Mouse (Mus musculus): ENCODE measurements around the gene Gm20388. TPM values are rescaled to one million over a fixed set of nuclear protein-coding genes. Genes with fewer than 3 reads are reported as not detected.
A peak's percentile ranks its signal among the peaks of the same experiment; 100 is the strongest.
"Not testable (repeated sequence)": the region's sequence is repeated elsewhere in the genome, so short reads cannot be mapped to it uniquely, and the experiment has no call there.

The Gm20388 gene
- total RNA-seq, 2 experiments from 2014 or later = 12.7 TPM; not detected in 1

DNA sequence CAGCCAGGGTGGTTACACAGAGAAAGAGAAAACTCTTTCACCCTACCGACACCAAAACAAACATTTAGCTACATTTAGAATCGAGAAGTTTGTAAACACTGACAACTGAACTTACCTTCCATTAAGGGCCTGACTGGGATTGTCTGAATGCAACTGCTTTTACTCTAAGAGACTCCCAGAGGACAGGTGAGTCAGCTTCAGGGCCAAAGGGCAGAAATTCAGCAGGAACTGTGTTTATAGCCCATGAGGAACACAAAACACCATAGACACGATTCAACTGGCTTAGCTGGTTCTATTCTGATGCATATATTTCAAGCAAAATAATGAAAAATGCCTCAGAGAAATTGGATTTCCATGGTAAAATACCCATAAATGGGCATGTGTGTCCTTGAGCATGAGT, 4104.1 kb downstream of the Gm20388 start:
- DNase-seq = no peak

DNA sequence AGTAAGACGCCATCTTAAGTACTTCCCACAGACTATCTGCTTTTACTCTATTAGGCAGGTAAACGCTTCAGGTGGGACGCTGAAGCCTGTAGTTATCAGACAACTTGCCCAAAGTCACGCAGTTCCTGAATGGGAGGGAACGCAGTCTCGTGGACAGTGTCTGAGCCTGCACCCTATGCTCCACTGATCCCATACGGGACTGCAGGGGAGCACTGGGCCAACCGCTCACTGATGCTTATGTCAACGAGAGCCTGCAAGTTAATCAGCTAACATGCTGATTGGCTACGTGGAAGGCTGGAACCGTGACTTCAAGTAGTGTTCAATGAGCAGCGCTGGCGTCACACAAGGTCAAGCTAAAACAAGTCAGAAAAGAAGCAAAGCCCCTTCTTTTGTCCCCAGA, 4109.1 kb downstream of the Gm20388 start:
- DNase-seq = no peak

DNA sequence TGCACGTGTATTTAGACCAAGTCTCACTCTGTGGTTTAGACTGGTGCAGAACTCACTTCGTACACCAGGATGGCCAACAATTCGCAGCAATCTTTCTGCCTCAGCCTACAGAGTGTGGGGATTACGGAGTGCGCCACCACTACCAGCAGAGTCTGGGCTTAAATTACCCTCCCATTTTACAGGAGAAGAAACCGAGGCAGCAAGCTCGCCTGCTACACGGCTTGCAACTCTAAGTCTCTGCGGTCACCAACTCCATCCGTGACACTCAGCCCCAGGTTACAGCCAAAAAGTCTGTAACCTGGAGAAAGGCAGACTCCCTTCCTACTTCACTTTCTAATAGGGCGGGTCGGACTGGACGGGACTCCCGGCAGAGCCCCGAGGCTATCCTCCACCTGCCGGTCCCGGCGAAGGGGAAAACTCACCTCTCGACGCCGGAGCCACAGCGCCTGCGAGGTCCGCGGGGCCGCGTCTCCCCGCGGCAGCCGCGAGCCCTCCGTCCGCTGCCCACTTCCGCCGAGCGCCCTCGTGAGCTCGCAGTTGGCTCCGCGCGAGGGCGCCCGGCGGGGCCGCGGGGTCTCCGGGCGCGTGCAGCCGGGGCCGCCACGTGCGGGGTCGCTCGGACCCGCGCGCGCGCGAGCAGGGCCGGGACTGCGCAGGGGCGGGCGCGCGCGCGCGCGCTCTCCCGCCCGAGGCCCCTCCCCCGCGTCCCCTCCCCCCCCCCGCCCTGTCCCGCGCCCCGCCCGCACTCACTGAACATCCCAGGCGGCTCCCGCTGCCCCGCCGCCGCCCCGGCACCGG, 4110.0 kb downstream of the Gm20388 start:
- DNase-seq = peak in 1 of 2 experiments; percentile 33

- peak; percentile 93 for DNase-seq
Observed at GRCm38 (mm10) chr8:124021237-124022227, 4110.9 kb downstream of the Gm20388 start, which contains the start of the genes Taf5l and Urb2. Taf5l (minus strand) TSS chr8:124021397. Urb2 (plus strand) TSS chr8:124021508.

GRCm38 (mm10) chr8:124026265-124026664, 4115.6 kb downstream of the Gm20388 start:
- DNase-seq = not testable (repeated sequence)

GRCm38 (mm10) chr8:124027831-124028230, 4117.2 kb downstream of the Gm20388 start:
- DNase-seq = no peak

DNA sequence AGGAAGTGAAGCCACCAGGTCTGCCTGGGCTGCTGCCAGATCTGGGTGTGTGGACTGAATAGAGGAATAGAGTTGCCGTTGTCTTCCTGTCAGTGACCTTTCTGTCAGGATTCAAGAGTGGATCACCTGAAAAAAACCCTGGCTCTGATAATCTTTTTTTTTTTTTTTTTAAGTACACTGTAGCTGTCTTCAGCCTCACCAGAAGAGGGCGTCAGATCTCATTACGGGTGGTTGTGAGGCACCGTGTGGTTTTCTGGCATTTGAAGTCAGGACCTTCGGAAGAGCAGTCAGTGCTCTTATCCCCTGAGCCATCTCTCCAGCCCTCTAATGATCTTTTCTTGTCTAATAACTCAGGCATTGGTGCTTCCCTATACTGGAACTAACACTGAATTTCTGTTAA, 4122.8 kb downstream of the Gm20388 start:
- DNase-seq = no peak

DNA sequence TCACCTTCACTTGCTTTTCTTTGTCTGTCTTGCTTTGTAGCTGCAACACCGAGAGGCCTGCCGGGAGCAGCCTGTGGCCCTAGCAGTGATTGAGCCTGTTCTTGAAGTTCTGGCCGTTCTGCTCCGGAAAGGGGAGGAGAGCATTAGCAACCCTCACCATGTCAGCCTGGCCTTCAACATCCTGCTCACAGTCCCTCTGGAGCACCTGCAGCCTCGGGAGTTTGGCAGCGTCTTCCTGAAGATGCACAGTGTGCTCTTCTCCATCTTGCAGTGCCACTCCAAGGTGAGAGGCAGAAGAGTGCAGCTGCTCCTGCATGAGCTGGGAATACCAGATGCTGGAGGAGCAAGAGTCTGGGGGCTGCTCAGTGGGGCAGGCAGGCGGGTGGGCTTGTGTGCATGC, 4127.5 kb downstream of the Gm20388 start:
- no peak for DNase-seq

DNA sequence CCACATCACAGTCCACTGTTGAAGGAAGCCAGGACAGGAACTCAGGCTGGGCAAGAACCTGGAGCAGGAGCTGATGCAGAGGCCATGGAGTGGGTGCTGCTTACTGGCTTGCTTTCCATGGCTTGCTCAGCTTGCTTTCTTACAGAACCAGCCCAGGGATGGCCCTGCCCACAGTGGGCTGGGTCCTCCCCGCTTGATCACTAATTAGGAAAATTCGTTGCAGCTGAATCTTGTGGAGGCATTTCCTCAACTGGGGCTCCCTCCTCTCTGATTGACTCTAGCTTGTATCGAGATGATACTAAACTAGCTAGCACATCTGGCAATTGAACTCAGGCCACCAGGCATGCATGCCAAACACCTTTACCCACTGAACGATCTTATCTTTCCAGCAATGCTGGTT, 4128.7 kb downstream of the Gm20388 start:
- DNase-seq = no peak

DNA sequence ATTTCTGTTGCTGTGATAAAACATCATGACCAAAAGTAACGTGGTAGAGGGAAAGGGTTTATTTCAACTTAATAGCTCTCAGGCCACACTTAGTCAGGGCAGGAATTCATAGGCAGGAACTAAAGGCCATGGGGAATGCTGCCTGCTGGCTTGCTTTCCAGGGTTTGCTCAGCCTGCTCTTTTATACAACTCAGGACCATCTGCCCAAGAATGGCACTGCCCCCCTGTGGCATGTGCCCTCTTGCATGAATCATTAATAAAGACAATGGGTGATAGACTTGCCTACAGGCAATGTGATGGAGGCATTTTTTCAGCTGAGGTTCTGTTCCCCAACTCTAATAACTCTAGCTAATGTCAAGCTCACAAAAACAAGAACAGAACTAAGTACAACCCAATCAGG, 4131.6 kb downstream of the Gm20388 start:
- no peak for DNase-seq

DNA sequence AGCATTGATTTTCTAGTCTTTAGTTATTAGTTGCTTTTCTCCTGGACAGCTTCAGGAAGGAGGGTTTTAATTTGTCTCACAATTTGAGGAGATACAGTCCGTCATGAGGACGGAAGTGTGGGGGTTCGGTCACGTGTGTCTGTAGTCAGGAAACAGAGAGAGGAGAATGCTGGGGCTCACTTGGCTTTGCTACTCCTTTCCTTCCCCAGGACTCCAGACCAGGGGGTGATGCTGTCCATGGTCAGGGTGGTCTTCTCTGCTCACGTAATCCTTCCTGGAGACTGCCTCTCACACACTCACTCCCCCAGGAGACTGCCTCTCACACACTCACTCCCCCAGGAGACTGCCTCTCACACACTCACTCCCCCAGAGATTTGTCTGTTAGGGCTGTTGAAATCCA, 4133.8 kb downstream of the Gm20388 start:
- DNase-seq = no peak

DNA sequence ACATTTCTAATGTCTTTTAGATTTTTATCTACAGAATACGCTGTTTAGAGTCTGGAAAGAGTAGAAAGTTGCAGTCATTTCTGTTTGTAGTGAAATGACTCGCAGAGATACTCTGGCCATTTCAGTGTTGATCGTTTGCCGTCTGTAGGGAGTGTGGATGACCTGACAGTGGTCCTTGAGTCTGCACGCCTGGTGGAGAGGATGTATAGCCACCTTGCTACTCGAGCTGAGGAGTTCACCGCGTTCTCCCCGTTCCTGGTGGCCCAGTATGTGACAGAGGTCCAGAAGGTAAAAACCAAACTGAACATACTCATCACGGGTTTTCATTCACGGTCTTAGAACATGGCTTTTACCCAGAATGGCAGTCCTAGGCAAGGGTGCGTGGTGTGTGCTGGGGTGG, 4134.3 kb downstream of the Gm20388 start:
- DNase-seq = no peak

- no peak for DNase-seq
Observed at GRCm38 (mm10) chr8:124045856-124046255, 4135.2 kb downstream of the Gm20388 start.

DNA sequence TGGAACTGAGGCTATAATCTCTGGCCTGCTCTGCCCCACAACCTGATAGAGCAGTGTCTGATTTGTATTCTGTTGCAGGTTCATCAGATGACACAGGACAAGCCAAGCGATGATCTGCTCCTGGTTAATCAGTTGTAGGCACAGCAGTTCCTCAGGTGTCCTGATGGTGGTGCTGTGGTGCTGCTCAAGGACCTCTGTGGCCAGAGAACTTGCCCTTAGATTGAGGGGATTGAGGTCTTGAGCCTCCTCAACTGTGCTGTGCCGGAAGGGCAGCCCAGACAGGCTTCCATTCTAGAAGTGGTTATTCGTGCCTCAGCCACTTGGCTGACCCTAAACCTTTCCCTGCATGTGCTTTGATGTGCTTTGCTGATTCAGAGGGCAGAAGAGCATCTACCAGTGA, 4141.5 kb downstream of the Gm20388 start:
- DNase-seq = peak; percentile 67 to 69

DNA sequence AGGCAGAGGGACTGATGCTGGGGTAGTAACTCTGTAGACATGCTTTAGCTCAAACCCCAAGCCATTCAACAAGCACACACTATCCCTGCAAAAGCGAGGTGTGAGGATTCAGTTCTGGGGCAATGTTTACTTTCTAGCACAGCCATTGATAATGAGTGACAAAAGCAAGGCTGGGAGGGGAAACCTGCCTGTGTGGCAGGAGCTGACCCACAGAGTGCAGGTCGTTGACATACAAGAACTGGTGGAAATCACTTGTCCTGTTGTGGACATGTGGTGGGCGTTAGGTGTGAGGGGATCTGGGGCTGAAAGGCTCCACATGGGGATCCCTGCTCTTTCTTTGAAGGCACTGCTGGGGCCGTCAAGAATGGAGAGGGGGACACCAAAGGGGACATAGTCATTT, 4141.9 kb downstream of the Gm20388 start:
- DNase-seq = no peak

DNA sequence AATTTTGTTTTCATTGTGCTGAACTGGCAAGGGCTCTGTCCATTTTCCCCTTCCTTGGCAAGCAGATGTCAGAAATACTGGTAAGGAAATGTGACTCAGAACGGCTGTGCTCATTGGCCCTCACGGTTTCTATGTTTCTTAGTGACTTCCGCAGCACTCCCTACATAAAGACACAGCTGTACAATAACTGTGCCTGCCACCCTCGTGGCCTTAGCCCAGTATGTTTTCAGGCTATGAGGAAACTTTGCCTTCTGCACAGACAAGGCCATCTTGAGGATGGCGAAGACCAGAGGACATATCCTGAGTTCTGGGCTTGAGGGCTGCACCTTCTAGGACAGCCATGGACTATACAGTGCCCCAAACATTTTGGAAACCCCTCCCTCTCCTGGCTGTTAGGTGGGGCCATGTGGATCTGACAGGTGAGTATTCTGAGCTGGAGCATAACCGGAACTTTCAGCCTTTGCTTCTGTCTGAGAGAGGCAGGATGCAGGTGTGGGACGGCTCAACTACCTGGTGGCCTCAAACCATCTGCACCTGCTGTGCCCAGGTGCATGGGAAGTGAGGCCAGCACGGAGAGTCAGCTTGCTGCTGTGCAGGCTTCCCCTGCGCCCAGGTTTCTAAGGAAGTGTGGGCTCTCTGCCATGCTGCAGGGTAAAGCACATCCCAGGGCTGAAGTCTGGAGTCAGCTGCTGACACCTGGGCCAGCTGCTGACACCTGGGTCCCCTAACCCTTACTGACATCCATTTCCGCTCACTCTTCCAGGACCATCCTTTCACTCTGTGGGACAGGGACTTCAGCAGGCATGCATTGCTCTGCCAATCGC, 4146.4 kb downstream of the Gm20388 start:
- no peak for DNase-seq

DNA sequence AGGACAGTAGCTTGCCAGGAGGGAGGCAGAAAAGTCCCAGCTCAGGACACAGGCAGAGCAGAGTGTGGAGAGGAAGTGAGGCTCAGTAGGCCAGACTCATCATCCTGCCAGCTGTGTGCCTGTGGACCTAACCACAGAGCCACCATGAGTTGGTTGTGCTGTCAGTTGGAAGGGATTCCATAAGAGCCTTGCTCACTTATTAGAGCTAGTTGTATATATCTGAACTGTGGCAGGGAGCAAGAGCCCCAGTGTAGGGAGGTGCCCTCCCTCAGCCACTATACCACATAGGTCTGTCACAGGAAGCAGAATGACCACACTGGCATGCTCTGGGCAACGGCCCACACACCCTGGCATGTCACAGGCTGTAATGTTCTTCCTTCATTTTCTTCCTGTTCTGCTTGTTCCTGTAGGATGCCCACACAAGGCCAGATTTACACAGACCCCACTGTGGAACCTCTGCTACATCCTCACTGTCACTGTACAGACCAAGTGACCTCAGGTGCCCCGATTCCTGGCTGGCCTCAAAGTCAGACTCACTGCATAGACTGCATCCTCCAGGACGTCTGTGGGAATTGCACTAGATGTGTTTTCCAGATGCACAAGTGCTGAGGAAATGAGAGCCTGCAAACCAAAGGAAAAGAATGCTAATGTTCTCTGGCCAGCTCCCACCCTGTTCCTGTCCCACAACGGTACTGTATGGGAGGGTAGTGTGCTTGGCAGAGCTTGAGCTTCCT, 4155.9 kb downstream of the Gm20388 start:
- no peak for DNase-seq

DNA sequence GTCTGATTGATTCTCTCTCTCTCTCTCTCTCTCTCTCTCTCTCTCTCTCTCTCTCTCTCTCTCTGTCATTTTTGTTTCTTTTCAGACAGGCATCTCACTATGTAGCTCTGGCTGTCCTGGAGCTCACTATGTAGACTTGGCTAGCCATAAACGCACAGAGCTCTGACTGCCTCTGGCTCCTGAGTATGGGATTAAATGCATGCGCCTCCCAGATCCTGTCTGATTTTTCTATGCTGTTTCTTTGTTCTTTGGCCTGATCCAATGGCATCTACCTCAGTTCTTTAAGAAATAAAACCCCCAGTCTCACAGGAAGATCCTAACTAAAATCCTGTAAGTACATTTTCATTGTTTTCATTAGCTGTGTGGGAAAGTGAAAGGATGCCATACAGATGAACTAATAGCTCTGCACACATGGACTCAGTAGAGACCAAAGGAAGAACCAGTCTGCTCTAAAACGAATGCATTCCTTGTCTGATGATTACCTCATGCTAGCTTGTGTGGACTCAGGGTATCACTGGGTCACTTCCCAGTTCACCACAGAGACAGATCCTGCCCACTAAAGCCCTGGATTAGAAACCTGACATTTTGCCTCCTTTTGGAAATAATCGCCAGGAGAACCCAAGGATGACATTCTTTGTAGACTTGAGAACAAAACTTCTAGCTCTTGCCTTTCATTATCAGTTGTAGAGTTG, 4156.6 kb downstream of the Gm20388 start:
- no peak for DNase-seq

- DNase-seq = peak; percentile 19 to 32
Observed at GRCm38 (mm10) chr8:124070363-124071324, 4160.0 kb downstream of the Gm20388 start.

GRCm38 (mm10) chr8:124075977-124076376, 4165.3 kb downstream of the Gm20388 start:
- DNase-seq = no peak
